Comparison of ENCODE assay signal across 9 mouse cellular contexts in genomic region chr6:129228935-129229773, GRCm38 (mm10). TPM values are rescaled to one million over a fixed set of nuclear protein-coding genes. Genes with fewer than 3 reads are reported as not detected.
DNase-seq lines count a peak whose midpoint lies in the region; ATAC-seq and TF ChIP-seq lines count a peak whose summit lies in the region.
"Had no signal": no experiment of that assay in that cellular context is flagged by ENCODE, and none has a peak within 500 bp of the region (broad histone marks: within the 10 kb centered on the region; RNA-seq: fewer than 3 reads in every experiment).

No protein-coding gene starts in this region.

- 35% methylated on average over 3 of the region's 3 CpGs for WGBS in intestine, embryonic 16.5 days
- WGBS in stomach, postnatal 0 days: 24% methylated on average over 3 of the region's 3 CpGs

- no peak overlapping the region for H3K4me2 ChIP-seq in intestine, embryonic 16.5 days (ENCODE audit: low read depth, low read length)
- H3K4me2 ChIP-seq in stomach, postnatal 0 days (replicated peaks; ENCODE audit: low read depth): no peak overlapping the region

- no peaks in the 10 kb centered on the region for H3K27me3 ChIP-seq in intestine, embryonic 16.5 days (replicated peaks; ENCODE audit: control insufficient read depth, insufficient read depth, low read length)
- no peaks in the 10 kb centered on the region for H3K27me3 ChIP-seq in stomach, postnatal 0 days (ENCODE audit: control insufficient read depth, insufficient read depth, low read length)

- H3K36me3 ChIP-seq in intestine, embryonic 16.5 days (ENCODE audit: control insufficient read depth, insufficient read depth, low read length): no peaks in the 10 kb centered on the region
- no peaks in the 10 kb centered on the region for H3K36me3 ChIP-seq in stomach, postnatal 0 days (ENCODE audit: control insufficient read depth, insufficient read depth, low read length)

- H3K27ac ChIP-seq in intestine, embryonic 16.5 days (ENCODE audit: low read length): peak overlapping the region; percentile 96
- H3K27ac ChIP-seq in stomach, postnatal 0 days (replicated peaks): peak overlapping the region; percentile 88

- no peak overlapping the region for H3K9ac ChIP-seq in intestine, embryonic 16.5 days (ENCODE audit: low read depth, low read length)
- H3K9ac ChIP-seq in stomach, postnatal 0 days (ENCODE audit: low read length): 0 out of 2 replicates have a peak overlapping the region, but pooled peaks have one; percentile 5

- H3K4me3 ChIP-seq in intestine, embryonic 16.5 days (ENCODE audit: low read length): no peak overlapping the region
- H3K4me3 ChIP-seq in stomach, postnatal 0 days (ENCODE audit: low read depth, low read length): no peak overlapping the region

- TF ChIP-seq EP300 in stomach, postnatal 0 days (optimal IDR thresholded peaks at IDR 0.05): no peak

- TF ChIP-seq CTCF in stomach, postnatal 0 days (IDR thresholded peaks at IDR 0.05; ENCODE audit: low read depth): no peak

- peaks cover 18% of the 10 kb centered on the region; the same call in 1 of the 2 replicates for H3K4me1 ChIP-seq in intestine, embryonic 16.5 days (ENCODE audit: control insufficient read depth, insufficient read depth, low read length)
- H3K4me1 ChIP-seq in stomach, postnatal 0 days (replicated peaks; ENCODE audit: control insufficient read depth, insufficient read depth): peaks cover 6% of the 10 kb centered on the region; the same call in 1 of the 2 replicates

- H3K9me3 ChIP-seq in intestine, embryonic 16.5 days (ENCODE audit: control insufficient read depth, low read length): no peaks in the 10 kb centered on the region
- no peaks in the 10 kb centered on the region for H3K9me3 ChIP-seq in stomach, postnatal 0 days (ENCODE audit: control insufficient read depth, low read length)

- peak; percentile 12 for DNase-seq in kidney, adult 9 months
- no peak for DNase-seq in kidney, adult 8-10 months
- peak; percentile 40 for DNase-seq in thymus, postnatal 25 days
- DNase-seq in thymus, postnatal 36 days: no peak
- no peak for DNase-seq in stomach, postnatal 0 days (ENCODE audit: low spot score)
- DNase-seq in left cerebral cortex, adult 9 months (ENCODE audit: low spot score in 2 of 2): no peak
- DNase-seq in layer of hippocampus, postnatal 10 days (ENCODE audit: low spot score in 2 of 2): no peak
- DNase-seq: cerebellum, postnatal 36 days had no signal

- peak; percentile 1; the same call in 1 of the 2 replicates for ATAC-seq in intestine, embryonic 16.5 days
- no peak; the same call in 1 of the 2 replicates for ATAC-seq in stomach, postnatal 0 days (ENCODE audit: low FRiP score, low TSS enrichment)

RNA-seq across cellular contexts. Expression of gene Cd69, which starts 46.1 kb away (rescaled TPM):
- 0.24 and 0.37 TPM in 2 replicates for polyA plus RNA-seq in intestine, embryonic 16.5 days (2015; fragmentation: Nextera tagmentation; extraction: Ambion mirVana)
- polyA plus RNA-seq in stomach, postnatal 0 days (2015; fragmentation: Nextera tagmentation; extraction: Ambion mirVana): 0.15 and 0.18 TPM in 2 replicates
- not detected for total RNA-seq in layer of hippocampus, postnatal 10 days (2021)

RNA-seq across cellular contexts. Expression of gene Clec2d, which starts 48.7 kb away (rescaled TPM):
- polyA plus RNA-seq in intestine, embryonic 16.5 days (2015; fragmentation: Nextera tagmentation; extraction: Ambion mirVana): 1.0 and 1.2 TPM in 2 replicates
- 0.42 and 0.87 TPM in 2 replicates for polyA plus RNA-seq in stomach, postnatal 0 days (2015; fragmentation: Nextera tagmentation; extraction: Ambion mirVana)
- total RNA-seq in layer of hippocampus, postnatal 10 days (2021): 1 to 10 TPM; 5.2 to 5.8 TPM

Comparison
In these comparisons a context has a peak if more than half of its experiments do, and no peak if none do; other contexts are left out.
1. DNase-seq: peak in kidney, adult 9 months (single experiment) and thymus, postnatal 25 days (single experiment); none in kidney, adult 8-10 months (0 of 2), thymus, postnatal 36 days (0 of 2), stomach, postnatal 0 days (single experiment), left cerebral cortex, adult 9 months (0 of 2) and layer of hippocampus, postnatal 10 days (0 of 2).